Mouse (Mus musculus): ENCODE measurements around the gene Ldlr.

DNA sequence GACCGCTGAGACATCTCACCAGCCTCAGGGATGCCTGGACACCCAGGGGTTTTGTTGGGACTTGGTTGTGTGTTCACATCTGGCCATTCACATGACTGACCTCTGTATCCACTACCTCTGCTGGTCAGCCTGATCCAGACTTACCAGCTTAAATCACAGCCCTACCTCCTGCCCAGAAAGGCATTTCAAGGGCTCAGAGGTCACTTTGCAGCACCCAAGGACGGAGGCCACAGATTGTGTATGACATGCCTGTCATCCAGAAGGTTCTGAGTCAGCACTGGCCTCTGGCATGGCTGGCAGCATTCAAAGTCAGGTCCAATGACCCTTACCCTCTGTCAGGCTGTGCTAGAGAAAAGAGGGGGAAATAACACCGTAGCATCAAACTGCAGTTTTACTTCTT is 33.3 kb upstream of the Ldlr start:
- TF ChIP-seq CTCF (IDR thresholded peaks at IDR 0.05; ENCODE audit: borderline replicate concordance, insufficient read depth, low read depth, low read length) (no peak), POLR2A (IDR thresholded peaks at IDR 0.05; ENCODE audit: borderline replicate concordance, insufficient read depth, low read length) (no peak)
